Mouse (Mus musculus): ENCODE measurements around the gene Ifit3.
"Not testable (repeated sequence)": the region's sequence is repeated elsewhere in the genome, so short reads cannot be mapped to it uniquely, and the experiment has no call there.

Ifit3 gene

DNA sequence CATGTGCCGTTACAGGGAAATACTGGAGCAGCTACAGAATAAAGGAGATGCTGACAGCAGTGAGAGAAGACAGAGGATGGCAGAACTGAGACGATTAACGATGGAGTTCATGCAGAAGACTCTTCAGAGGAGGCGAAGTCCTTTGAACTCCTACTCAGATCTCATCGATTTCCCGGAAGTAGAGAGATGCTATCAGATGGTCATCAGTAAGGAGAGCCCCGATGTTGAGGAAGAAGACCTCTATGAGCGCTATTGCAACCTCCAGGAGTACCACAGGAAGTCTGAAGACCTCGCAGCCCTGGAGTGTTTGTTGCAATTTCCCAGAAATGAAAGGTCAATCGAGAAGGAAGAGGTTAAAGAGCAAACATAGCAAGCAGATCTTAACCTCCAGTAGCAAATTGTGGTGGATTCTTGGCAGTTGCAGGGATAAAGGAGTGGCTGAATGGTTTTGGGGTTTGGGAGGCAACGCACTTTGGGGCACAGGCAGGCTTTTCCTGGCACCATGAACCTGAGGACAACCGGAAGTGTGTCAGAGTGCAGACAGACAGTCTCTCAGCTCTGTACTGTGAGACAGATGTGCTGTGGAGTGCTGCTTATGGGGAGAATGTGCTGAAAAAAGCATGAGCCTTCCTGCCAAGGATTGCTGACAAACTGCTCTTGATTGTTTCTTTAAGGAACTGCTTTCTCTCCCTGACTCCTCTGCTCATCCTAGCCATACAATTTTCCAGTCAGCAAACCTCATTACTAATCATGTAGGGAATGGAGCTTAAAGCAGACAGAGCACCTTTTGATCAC lies 4.8 kb downstream of the Ifit3 start:
- in situ Hi-C loops (cut with MboI, MseI): not testable (repeated sequence)

DNA sequence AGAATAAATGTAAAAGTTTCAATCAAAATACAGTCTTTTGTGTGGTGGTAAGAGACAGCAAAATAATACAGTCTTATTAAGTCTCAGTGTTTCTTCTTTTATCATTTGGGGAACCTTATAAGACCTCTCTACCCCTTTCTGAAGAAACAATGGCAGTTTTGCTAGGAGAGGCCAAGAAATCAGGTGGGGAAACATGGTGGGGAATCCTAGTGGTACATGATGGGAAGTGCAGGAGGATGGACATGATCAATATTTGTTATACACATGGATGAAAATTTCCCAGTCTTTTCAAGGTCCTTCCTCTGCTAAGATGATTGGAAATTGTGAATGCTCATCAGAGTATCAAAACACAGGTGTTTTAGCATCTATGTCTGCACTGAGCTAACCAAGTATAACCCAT lies 5.6 kb downstream of the Ifit3 start:
- in situ Hi-C loops (cut with MboI, MseI): no loop called here

DNA sequence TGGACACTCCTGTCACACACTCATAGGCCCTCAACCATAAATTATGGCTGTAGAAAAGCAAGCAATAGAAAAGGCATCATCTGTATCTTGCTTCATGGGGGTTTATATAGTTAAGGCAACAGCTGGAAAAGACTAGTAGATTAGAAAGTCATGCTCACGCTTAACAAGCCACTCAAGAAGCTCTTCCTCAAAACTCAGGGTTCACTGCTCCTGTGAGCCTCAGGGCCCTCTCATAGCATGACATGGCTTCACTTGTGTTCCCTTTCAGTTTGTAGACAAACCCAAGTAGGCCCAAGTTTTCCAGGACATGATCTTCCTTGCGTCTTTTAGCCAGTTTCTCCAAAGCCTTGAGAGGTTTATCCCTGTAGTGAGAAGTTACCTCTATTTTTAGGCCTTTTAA lies 10.1 kb downstream of the Ifit3 start:
- in situ Hi-C loops (cut with MboI, MseI): no loop called here

DNA sequence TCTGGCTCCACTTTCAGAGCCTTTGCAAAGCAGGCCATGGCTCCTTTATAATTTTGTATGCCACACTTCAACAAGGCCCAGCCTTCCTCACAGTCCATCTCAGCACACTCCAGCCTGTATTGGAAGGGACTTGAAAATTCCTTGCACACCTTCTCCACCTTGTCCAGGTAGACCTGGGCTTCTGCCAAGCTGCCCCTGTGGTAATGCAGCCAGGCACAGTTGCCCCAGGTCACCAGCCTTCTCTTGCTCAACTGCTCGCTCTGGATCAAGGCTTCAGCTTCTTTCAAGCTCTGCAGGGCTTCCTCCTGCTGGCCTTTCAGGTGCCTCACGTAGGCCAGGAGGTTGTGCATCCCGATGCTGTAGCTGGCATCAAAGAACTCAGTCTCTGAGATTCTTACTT lies 11.2 kb downstream of the Ifit3 start:
- in situ Hi-C loops (cut with MboI, MseI): not testable (repeated sequence)

DNA sequence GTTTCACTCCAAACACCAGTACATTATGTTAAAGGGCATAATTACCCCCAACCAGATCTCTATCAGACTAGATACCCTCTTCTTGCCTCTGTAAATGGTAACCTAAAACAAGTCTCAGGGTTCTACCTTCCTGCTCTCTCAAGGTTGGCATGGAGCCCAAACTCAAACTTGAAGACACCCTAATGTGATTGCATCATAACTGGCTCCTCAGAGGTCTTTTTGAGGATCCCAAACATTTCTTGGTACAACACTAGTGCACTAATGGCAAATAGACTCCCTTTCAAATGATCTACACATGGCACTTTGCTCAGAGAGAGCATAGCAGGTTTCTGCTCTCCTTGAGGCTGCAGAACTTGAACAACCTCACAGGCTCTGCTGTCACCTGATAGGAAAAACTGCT lies 13.5 kb downstream of the Ifit3 start:
- in situ Hi-C loops (cut with MboI, MseI): no loop called here

DNA sequence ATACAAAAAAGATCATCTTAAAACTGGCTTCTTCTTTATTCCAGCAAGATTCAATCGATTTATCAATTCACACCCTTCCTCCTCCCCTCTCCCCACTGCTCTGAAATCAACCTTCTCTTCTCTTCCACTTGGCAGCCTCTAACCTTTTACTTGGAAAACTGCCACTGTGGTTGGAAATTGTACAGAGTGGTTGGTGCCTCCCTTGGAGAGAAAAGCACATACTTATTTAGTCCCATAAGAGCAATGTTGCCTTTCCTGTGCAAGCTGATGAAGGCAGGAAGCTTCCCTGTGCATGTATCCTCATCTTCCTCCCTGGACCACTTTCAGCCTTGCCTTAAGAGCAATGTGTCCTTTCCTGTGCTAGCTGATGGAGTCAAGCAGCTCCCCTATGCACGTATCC lies 15.0 kb downstream of the Ifit3 start:
- in situ Hi-C loops (cut with MboI, MseI): no loop called here

DNA sequence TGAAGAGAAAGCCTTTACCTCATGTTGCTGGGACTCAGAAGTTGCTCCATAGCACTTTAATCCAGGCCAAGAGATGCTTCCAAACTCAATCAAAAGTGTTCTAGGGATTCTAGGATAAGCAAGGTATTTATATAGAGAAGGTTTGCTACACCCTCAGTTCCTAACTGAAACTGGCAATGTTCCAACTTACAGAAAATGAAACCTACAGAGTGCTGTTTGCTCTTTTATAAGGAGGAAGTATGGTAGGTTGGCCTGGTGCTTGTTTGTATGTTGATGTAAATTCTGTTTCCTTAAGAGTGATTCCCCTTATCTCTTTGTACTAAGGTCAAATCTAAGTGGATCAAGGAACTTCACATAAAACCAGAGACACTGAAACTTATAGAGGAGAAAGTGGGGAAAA lies 15.9 kb downstream of the Ifit3 start:
- in situ Hi-C loops (cut with MboI, MseI): not testable (repeated sequence)

DNA sequence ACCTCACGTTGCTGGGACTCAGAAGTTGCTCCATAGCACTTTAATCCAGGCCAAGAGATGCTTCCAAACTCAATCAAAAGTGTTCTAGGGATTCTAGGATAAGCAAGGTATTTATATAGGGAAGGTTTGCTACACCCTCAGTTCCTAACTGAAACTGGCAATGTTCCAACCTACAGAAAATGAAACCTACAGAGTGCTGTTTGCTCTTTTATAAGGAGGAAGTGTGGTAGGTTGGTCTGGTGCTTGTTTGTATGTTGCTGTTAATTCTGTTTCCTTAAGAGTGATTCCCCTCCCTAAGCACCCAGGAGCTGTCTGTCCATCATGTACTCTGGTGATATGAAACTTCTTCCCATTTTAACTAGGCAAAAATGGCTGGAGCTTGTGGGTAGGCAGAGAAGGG lies 18.6 kb downstream of the Ifit3 start, which contains the start of gene Ifit1bl1:
Ifit1bl1 (minus strand) TSS at position 69 of the 400 bp plus-strand sequence.
- in situ Hi-C loops (cut with MboI, MseI): loop anchor here (10.0 kb wide), 1 partner anchor 47 kb away; the partner anchor contains the start of gene Ifit2

DNA sequence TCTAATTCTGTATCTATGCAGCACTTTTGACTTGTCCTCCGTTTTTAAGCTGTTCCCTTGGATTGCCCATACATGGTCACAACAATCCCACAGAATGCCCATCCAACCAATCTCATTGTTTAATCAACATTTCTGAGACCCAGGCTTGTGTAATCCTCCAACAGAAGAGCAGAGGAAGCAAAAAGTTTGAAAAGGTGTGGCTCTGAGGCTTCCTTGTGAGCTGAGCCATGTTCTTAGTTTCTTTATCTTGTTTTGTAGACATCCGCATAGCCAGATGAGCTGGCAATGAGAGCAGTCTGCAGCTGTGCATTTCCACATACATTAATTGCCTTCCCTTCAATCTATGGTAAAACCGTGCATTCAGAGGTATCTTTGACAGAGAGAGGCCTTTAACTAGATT lies 22.1 kb downstream of the Ifit3 start:
- in situ Hi-C loops (cut with MboI, MseI): loop anchor here (10.0 kb wide), 1 partner anchor 51 kb away; the partner anchor contains the start of gene Ifit2

DNA sequence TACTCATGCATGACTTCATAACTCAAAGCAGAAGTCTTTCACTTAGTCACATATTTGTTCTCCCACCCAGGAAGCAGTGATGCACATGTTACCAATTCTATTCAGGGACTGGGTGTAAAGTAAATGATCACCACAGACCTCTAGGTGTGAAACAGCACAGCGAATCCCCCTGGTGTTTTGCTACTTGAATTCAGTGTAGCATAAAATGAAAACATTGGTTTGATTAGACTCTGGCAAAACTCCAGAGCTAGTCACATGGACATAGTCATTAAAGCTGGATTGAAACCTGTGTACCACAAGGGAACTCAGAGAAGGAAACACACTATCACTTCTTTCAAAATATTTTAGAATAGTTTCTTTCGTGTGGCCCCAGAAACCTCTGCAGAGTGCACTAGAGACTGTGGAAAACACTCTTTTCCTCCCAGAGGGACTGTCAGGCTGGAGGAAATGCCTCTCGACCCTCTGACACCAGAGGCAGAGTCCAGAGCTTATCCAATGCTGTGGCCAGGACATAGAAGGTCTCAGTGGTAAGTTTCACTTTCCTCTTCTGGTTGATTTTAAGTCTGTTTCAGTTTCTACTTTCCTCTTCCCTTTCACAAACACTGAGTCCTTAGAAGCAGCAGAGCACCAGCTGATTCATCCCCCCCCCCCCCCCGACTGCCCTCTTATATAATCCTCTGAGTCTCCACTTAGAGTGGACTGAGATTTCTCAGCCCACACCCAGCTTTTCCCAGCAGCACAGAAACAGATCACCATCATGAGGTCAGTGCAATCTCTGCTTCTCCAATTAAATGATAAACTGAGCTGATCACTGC lies 24.1 kb downstream of the Ifit3 start, which contains the start of gene Ifit3b:
Ifit3b (plus strand) TSS at position 734 of the 815 bp plus-strand sequence.
- in situ Hi-C loops (cut with MboI, MseI): loop anchor here (10.0 kb wide), 1 partner anchor 53 kb away; the partner anchor contains the start of gene Ifit2

DNA sequence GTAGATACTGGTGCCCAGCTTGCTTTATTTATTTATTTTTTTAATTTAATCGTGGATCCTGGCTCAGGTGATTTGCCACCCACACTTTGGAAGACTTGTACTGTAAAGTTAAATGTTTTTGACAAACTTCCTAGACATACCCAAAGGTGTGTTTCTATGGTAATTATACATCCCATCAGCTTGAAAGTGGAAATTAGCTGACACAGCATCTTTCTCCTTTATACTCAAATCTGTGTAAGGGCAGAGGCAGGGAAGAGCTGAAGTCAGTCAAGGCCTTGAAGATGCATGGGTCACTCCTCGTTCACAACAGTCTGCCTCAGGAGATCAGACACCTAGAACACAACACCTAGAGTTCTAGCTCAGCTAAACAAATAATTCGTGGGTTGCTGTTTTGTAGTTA lies 26.8 kb downstream of the Ifit3 start:
- in situ Hi-C loops (cut with MboI, MseI): not testable (repeated sequence)

DNA sequence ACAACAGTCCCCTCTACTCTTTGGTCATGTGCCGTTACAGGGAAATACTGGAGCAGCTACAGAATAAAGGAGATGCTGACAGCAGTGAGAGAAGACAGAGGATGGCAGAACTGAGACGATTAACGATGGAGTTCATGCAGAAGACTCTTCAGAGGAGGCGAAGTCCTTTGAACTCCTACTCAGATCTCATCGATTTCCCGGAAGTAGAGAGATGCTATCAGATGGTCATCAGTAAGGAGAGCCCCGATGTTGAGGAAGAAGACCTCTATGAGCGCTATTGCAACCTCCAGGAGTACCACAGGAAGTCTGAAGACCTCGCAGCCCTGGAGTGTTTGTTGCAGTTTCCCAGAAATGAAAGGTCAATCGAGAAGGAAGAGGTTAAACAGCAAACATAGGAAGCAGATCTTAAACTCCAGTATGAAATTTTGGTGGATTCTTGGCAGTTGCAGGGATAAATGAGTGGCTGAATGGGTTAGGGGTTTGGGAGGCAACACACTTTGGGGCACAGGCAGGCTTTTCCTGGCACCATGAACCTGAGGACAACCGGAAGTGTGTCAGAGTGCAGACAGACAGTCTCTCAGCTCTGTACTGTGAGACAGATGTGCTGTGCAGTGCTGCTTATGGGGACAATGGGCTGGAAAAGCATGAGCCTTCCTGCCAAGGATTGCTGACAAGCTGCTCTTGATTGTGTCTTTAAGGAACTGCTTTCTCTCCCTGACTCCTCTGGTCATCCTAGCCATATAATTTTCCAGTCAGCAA lies 29.1 kb downstream of the Ifit3 start:
- in situ Hi-C loops (cut with MboI, MseI): not testable (repeated sequence)

DNA sequence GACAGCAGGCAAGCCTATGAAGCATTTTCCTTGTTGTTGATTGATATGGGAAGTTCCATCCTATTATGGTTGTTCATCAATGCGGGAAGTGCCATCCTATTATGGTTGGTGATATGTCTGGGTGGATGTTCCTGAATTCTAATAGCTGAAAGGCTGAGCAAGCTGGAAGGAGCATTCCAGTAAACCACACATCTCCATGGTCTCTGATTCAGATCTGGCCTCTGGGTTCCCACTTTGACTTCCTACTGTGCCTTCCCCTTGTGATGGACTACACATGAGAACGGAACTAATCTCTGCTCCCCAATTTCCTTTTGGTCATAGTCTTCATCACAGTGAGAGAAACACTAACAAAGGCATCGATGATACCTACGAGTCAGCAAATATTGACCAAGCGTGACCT lies 37.5 kb downstream of the Ifit3 start:
- in situ Hi-C loops (cut with MboI, MseI): no loop called here

DNA sequence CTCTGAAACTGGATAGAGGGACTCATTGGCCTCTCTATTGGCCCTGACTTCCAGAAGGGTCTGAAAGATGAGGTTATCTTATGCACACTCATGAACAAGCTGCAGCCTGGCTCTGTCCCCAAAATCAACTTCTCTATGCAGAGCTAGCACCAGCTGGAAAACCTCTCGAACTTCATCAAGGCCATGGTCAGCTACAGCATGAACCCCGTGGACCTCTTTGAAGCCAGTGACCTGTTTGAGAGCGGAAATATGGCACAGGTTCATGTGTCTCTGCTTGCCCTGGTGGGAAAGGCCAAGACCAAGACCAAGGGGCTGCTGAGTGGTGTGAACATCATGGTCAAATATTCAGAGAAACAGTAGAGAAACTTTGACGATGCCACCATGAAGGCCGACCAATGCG lies 40.5 kb downstream of the Ifit3 start:
- in situ Hi-C loops (cut with MboI, MseI): no loop called here

DNA sequence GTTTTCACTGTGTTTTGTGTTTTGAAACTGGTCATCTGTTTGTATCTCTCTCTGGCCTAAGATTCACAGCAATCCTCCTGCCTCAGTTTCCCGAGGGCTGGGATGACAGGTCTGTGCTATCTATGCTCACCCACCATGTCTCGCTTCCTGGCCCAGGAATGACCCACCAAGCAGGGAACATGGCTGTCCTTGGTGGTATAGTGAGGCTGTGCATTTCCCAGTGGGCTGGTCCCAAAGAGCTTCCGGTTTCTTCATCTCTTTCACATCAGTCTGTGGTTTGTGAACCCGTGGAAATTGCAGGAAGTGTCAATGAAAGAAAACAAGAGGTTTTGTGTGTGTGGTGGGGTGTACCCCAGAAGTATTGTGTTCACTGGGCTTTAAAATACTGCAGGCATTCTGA lies 41.3 kb downstream of the Ifit3 start:
- in situ Hi-C loops (cut with MboI, MseI): no loop called here

DNA sequence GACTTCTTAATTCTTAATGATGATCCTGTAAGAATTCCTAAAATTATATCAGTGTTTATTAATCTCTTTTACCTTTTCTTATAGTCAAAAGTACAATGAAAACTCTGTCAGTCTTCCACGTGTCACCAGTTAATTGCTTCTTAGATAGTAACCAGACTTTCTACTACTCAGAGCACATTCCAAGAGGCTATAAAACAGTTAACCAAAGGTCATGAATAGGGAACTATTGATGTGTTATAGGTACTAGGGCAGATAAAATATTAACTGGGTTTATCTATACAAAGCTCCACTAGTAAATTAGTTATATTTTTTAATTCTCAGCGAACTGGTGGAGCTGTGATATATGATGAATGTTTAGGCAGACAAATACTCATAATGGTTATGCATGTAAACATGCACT lies 44.2 kb downstream of the Ifit3 start:
- in situ Hi-C loops (cut with MboI, MseI): no loop called here

DNA sequence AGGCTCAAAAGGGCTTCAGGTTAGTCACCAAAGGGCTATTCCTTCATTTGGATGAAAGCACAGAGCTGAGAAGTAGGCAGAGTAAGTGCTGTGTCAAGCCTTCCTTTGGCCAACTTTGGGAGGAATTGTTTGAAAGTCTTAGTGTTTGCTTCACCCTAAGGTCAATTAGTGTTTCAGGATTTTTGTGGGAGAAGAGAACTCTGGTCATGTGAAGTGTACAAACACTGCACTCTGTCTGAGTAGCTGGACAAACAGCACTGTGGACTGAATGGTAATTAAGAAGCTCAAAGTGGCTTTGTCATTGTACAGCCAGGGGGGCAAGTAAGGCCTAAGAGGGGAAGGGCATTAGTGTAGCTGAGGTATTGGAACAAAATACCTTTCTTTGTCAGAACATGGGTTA lies 48.2 kb downstream of the Ifit3 start:
- in situ Hi-C loops (cut with MboI, MseI): no loop called here

DNA sequence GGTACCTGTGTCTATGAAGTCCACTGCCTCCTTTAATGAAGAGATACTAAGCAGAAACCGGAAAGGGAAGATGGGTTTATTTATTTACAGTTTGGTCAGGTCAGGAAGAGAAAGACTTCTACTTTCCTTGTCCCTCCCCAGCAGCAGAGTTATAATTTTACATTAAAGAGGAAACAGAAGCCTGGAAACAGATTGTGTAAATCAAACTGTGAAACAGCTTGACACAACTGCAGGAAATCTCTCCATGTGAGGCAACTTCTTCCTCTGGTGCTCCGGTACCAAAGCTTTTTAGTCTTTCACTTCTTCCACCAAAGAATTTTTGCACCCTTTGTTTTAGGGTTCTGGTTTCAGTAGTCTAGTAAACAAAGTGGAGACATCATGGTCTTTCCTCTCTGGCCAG lies 50.2 kb downstream of the Ifit3 start:
- in situ Hi-C loops (cut with MboI, MseI): no loop called here

DNA sequence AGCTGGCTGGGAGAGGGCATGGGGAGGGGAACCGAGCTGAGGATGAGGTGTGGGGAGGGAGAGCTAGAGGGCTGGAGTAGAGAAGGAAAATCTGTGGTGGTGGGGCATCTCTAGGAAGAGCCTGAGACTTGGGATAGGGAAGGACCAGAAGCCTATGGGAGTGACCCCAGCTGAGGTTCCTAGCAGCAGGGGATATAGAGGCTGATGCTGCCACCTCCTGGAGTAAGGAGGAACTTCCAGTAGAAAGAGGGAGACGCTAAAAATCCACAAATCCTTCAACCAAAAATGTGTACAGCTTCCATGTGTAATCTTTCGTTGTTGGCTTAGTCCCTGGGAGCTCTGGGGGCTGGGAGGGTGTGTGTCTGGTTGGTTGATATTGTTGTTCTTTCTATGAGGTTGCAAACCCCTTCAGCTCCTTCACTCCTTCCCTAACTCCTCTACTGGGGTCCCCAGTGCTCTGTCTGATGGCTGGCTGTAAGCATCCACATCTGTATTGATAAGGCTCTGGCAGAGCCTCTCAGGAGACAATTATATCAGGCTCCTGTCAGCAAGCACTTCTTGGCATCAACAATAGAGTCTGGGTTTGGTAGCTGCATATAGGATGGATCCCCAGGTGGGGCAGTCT lies 53.7 kb downstream of the Ifit3 start:
- in situ Hi-C loops (cut with MboI, MseI): loop anchor here (5.0 kb wide), 1 partner anchor 90 kb away; no protein-coding TSS in a partner anchor
